Mouse (Mus musculus) hindbrain, embryonic 11.5 days (tissue): Measurements from ENCODE around the gene Pald1. TPM values are rescaled to one million over a fixed set of nuclear protein-coding genes. Genes with fewer than 3 reads are reported as not detected.

Experiments
- ATAC-seq: fragments of 200-750 bp; cut with Nextera tagmentation; 2 replicates; pipeline ENCODE4 v1.8.0; 2017; ENCODE audit warnings: mild to moderate bottlenecking, moderate TSS enrichment, moderate library complexity; ENCODE audit not compliant: low FRiP score
- DNase-seq: peaks from one replicate; pipeline ENCODE4 v3.0.0-alpha.2; 2015; ENCODE audit warnings: low spot score
- H3K27ac ChIP-seq: fragments of 300-500 bp; sonication (generic); 2 replicates; pipeline ENCODE4 v1.5.1; 2014; ENCODE audit warnings: mild to moderate bottlenecking, low read depth, low read length
- H3K27me3 ChIP-seq: fragments of 300-500 bp; sonication (generic); 2 replicates; pipeline ENCODE4 v1.6.1; 2014; ENCODE audit warnings: mild to moderate bottlenecking, low read length, moderate library complexity, mixed read lengths; ENCODE audit not compliant: control insufficient read depth, insufficient read depth
- H3K36me3 ChIP-seq: fragments of 300-500 bp; sonication (generic); 2 replicates; pipeline ENCODE4 v1.6.1; 2014; ENCODE audit warnings: mild to moderate bottlenecking, low read length, moderate library complexity, mixed read lengths; ENCODE audit not compliant: control insufficient read depth, insufficient read depth
- H3K4me1 ChIP-seq: fragments of 300-500 bp; sonication (generic); replicated peaks from 2 replicates; pipeline ENCODE4 v1.6.1; 2014; ENCODE audit warnings: low read length, mixed read lengths; ENCODE audit not compliant: control insufficient read depth, insufficient read depth
- H3K4me2 ChIP-seq: fragments of 300-500 bp; sonication (generic); replicated peaks from 2 replicates; pipeline ENCODE4 v1.6.1; 2014; ENCODE audit warnings: mild to moderate bottlenecking, low read depth, low read length
- H3K4me3 ChIP-seq: fragments of 300-500 bp; sonication (generic); 2 replicates; pipeline ENCODE4 v1.5.1; 2014; ENCODE audit warnings: low read depth, low read length
- H3K9ac ChIP-seq: fragments of 300-500 bp; sonication (generic); 2 replicates; pipeline ENCODE4 v1.6.1; 2014; ENCODE audit warnings: low read depth, low read length
- H3K9me3 ChIP-seq: fragments of 300-500 bp; sonication (generic); 2 replicates; pipeline ENCODE4 v1.6.1; 2016; ENCODE audit warnings: low read length; ENCODE audit not compliant: control insufficient read depth
- WGBS: fragments of 180-500 bp; shearing (Covaris S2); extraction: QIAGEN DNeasy Blood & Tissue Kit; methylation state at CpG from one replicate; pipeline ENCODE4 v1.1.7; 2014; 5-methylcytosine and 5-hydroxymethylcytosine counted together
- polyA plus RNA-seq: library from polyadenylated mRNA; unstranded; fragments of >200 nt; fragmentation: Nextera tagmentation; extraction: Ambion mirVana; gene quantifications from 2 replicates; pipeline ENCODE4 v1.2.1, GENCODE M21; 2014

Gene Pald1
- polyA plus RNA-seq, 1 experiment from 2014 or later = 13.6 TPM

GRCm38 (mm10) chr10:61370273-61370979, 12.9 kb downstream of the Pald1 start:
- no peaks in the 10 kb centered on the region for H3K36me3 ChIP-seq
- H3K4me3 ChIP-seq = no peak overlapping the region
- no peaks in the 10 kb centered on the region for H3K9me3 ChIP-seq
- no peaks in the 10 kb centered on the region for H3K27me3 ChIP-seq
- no peaks in the 10 kb centered on the region for H3K4me1 ChIP-seq
- H3K9ac ChIP-seq = no peak overlapping the region
- no peak overlapping the region; the same call in 1 of the 2 replicates for H3K27ac ChIP-seq
- H3K4me2 ChIP-seq = no peak overlapping the region
- no peak for ATAC-seq
- 72% methylated on average over 18 of the region's 18 CpGs for WGBS
- DNase-seq = no peak

- H3K4me1 ChIP-seq = no peaks in the 10 kb centered on the region
- H3K9ac ChIP-seq = no peak overlapping the region
- H3K36me3 ChIP-seq = no peaks in the 10 kb centered on the region
- DNase-seq (no peak), ATAC-seq (no peak)
- H3K27ac ChIP-seq = no peak overlapping the region
- H3K27me3 ChIP-seq = no peaks in the 10 kb centered on the region
- H3K4me3 ChIP-seq = no peak overlapping the region
- H3K9me3 ChIP-seq = no peaks in the 10 kb centered on the region
- H3K4me2 ChIP-seq = no peak overlapping the region
- WGBS = 54% methylated on average over 5 of the region's 5 CpGs
Measured at GRCm38 (mm10) chr10:61369755-61370154, 13.6 kb downstream of the Pald1 start.

- Histone ChIP-seq H3K27ac (no peak overlapping the region), H3K27me3 (no peaks in the 10 kb centered on the region), H3K36me3 (no peaks in the 10 kb centered on the region), H3K9me3 (no peaks in the 10 kb centered on the region), H3K9ac (no peak overlapping the region), H3K4me1 (no peaks in the 10 kb centered on the region), H3K4me2 (no peak overlapping the region), H3K4me3 (no peak overlapping the region)
- ATAC-seq = no peak
- DNase-seq = no peak
- 61% methylated on average over 1 of the region's 1 CpGs for WGBS
Measured at GRCm38 (mm10) chr10:61365902-61366301, 17.4 kb downstream of the Pald1 start.

GRCm38 (mm10) chr10:61364431-61364830, 18.9 kb downstream of the Pald1 start:
- ATAC-seq (no peak), DNase-seq (no peak)
- no peak overlapping the region for H3K27ac ChIP-seq
- H3K9ac ChIP-seq = no peak overlapping the region
- no peaks in the 10 kb centered on the region for H3K4me1 ChIP-seq
- no peaks in the 10 kb centered on the region for H3K27me3 ChIP-seq
- no peaks in the 10 kb centered on the region for H3K9me3 ChIP-seq
- no peaks in the 10 kb centered on the region for H3K36me3 ChIP-seq
- WGBS = 89% methylated on average over 6 of the region's 6 CpGs
- H3K4me3 ChIP-seq = no peak overlapping the region
- no peak overlapping the region for H3K4me2 ChIP-seq

- ATAC-seq = no peak
- no peak overlapping the region for H3K4me2 ChIP-seq
- H3K27me3 ChIP-seq = no peaks in the 10 kb centered on the region
- H3K27ac ChIP-seq = no peak overlapping the region
- no peak overlapping the region for H3K9ac ChIP-seq
- H3K4me3 ChIP-seq = no peak overlapping the region
- 72% methylated on average over 8 of the region's 8 CpGs for WGBS
- H3K9me3 ChIP-seq = no peaks in the 10 kb centered on the region
- no peaks in the 10 kb centered on the region for H3K36me3 ChIP-seq
- no peak for DNase-seq
- no peaks in the 10 kb centered on the region for H3K4me1 ChIP-seq
Measured at GRCm38 (mm10) chr10:61362992-61363391, 20.3 kb downstream of the Pald1 start.

- ATAC-seq = no peak
- H3K9me3 ChIP-seq = no peaks in the 10 kb centered on the region
- no peaks in the 10 kb centered on the region for H3K27me3 ChIP-seq
- H3K36me3 ChIP-seq = no peaks in the 10 kb centered on the region
- no peak overlapping the region for H3K4me3 ChIP-seq
- WGBS = 80% methylated on average over 9 of the region's 9 CpGs
- H3K9ac ChIP-seq = no peak overlapping the region
- DNase-seq = no peak
- no peak overlapping the region for H3K4me2 ChIP-seq
- H3K4me1 ChIP-seq = no peaks in the 10 kb centered on the region
- no peak overlapping the region for H3K27ac ChIP-seq
Measured at GRCm38 (mm10) chr10:61362483-61362882, 20.8 kb downstream of the Pald1 start.

- Histone ChIP-seq H3K27me3 (no peaks in the 10 kb centered on the region), H3K4me1 (no peaks in the 10 kb centered on the region), H3K36me3 (no peaks in the 10 kb centered on the region), H3K9me3 (no peaks in the 10 kb centered on the region), H3K4me2 (no peak overlapping the region), H3K9ac (no peak overlapping the region), H3K27ac (no peak overlapping the region), H3K4me3 (no peak overlapping the region)
- ATAC-seq (no peak), DNase-seq (no peak)
- 92% methylated on average over 8 of the region's 8 CpGs for WGBS
Measured at GRCm38 (mm10) chr10:61360667-61361066, 22.7 kb downstream of the Pald1 start.

- Histone ChIP-seq H3K36me3 (no peaks in the 10 kb centered on the region), H3K4me2 (no peak overlapping the region), H3K4me1 (no peaks in the 10 kb centered on the region), H3K9me3 (no peaks in the 10 kb centered on the region), H3K9ac (no peak overlapping the region), H3K27ac (no peak overlapping the region), H3K27me3 (no peaks in the 10 kb centered on the region), H3K4me3 (no peak overlapping the region)
- ATAC-seq = no peak
- no peak for DNase-seq
- 74% methylated on average over 8 of the region's 8 CpGs for whole genome bisulfite sequencing
Measured at GRCm38 (mm10) chr10:61359411-61359810, 23.9 kb downstream of the Pald1 start.

- Histone ChIP-seq H3K4me1 (no peaks in the 10 kb centered on the region), H3K27me3 (no peaks in the 10 kb centered on the region), H3K36me3 (no peaks in the 10 kb centered on the region), H3K4me2 (no peak overlapping the region), H3K27ac (no peak overlapping the region), H3K4me3 (no peak overlapping the region), H3K9me3 (no peaks in the 10 kb centered on the region), H3K9ac (no peak overlapping the region)
- ATAC-seq = no peak
- WGBS = 56% methylated on average over 8 of the region's 8 CpGs
- no peak for DNase-seq
Measured at GRCm38 (mm10) chr10:61357658-61358057, 25.7 kb downstream of the Pald1 start.
